Mouse (Mus musculus) G1E (cell line): ENCODE data around the gene Adad1.

Experiments used
- CTCF ChIP-seq: IDR thresholded peaks from 2 replicates; pipeline ENCODE4 v1.5.1; 2012; ENCODE audit warnings: low read depth, low read length, inconsistent platforms, mixed read lengths
- POLR2AphosphoS5 ChIP-seq: IDR thresholded peaks from 2 replicates; pipeline ENCODE4 v1.6.1; 2012; ENCODE audit warnings: low read depth, low read length, inconsistent platforms; ENCODE audit not compliant: insufficient replicate concordance

GRCm38 (mm10) chr3:37126162-37126561 is 62.8 kb downstream of the Adad1 start:
- no peak for TF ChIP-seq CTCF
- no peak for TF ChIP-seq POLR2AphosphoS5
